Mouse (Mus musculus): ENCODE data around the gene Sdf2l1. TPM values are rescaled to one million over a fixed set of nuclear protein-coding genes. Genes with fewer than 3 reads are reported as not detected.

Sdf2l1 gene
- polyA plus RNA-seq, 1 experiment: 20.4 TPM

- Histone ChIP-seq H3K27me3 (ENCODE audit: control insufficient read depth, insufficient read depth, low read length) (no peaks in the 10 kb centered on the region), H3K4me3 (replicated peaks; ENCODE audit: insufficient read depth, low read depth, low read length) (no peak overlapping the region), H3K27ac (ENCODE audit: insufficient read depth, low read length) (no peak overlapping the region), H3K4me1 (ENCODE audit: control insufficient read depth, insufficient read depth, low read length) (no peaks in the 10 kb centered on the region)
- no peak for DNase-seq
- 83% methylated on average over 5 of the region's 5 CpGs for WGBS
- TF ChIP-seq POLR2A (IDR thresholded peaks at IDR 0.05; ENCODE audit: borderline replicate concordance, insufficient read depth, low read length) (no peak), CTCF (IDR thresholded peaks at IDR 0.05; ENCODE audit: borderline replicate concordance, insufficient read depth, low read depth, low read length) (no peak)
Measured at GRCm38 (mm10) chr16:17117309-17117799, 14.8 kb downstream of the Sdf2l1 start.

- Histone ChIP-seq H3K27ac (ENCODE audit: insufficient read depth, low read length) (no peak within 1 kb of the TSS), H3K4me3 (replicated peaks; ENCODE audit: insufficient read depth, low read depth, low read length) (peak within 1 kb of the TSS; percentile 66), H3K27me3 (ENCODE audit: control insufficient read depth, insufficient read depth, low read length) (no peaks in the 10 kb centered on the region), H3K4me1 (ENCODE audit: control insufficient read depth, insufficient read depth, low read length) (no peaks in the 10 kb centered on the region; the same call in 1 of the 2 replicates)
- no peak for TF ChIP-seq CTCF (IDR thresholded peaks at IDR 0.05; ENCODE audit: borderline replicate concordance, insufficient read depth, low read depth, low read length)
- TF ChIP-seq POLR2A (IDR thresholded peaks at IDR 0.05; ENCODE audit: borderline replicate concordance, insufficient read depth, low read length): peak; percentile 98; the same call in 1 of the 2 replicates
- peak; percentile 77 to 80 for DNase-seq
- WGBS: 7% methylated on average over 38 of the region's 38 CpGs
Measured at GRCm38 (mm10) chr16:17110771-17111743, 21.1 kb downstream of the Sdf2l1 start, which contains the start of gene Ppil2. Gene Ppil2 (minus strand): TSS chr16:17111257.

- H3K27me3 ChIP-seq (ENCODE audit: control insufficient read depth, insufficient read depth, low read length): no peaks in the 10 kb centered on the region
- WGBS: 63% methylated on average over 4 of the region's 4 CpGs
- TF ChIP-seq CTCF (IDR thresholded peaks at IDR 0.05; ENCODE audit: borderline replicate concordance, insufficient read depth, low read depth, low read length): no peak
- no peak for TF ChIP-seq POLR2A (IDR thresholded peaks at IDR 0.05; ENCODE audit: borderline replicate concordance, insufficient read depth, low read length)
- no peak for DNase-seq
- no peak overlapping the region for H3K4me3 ChIP-seq (replicated peaks; ENCODE audit: insufficient read depth, low read depth, low read length)
- no peaks in the 10 kb centered on the region; the same call in 1 of the 2 replicates for H3K4me1 ChIP-seq (ENCODE audit: control insufficient read depth, insufficient read depth, low read length)
- H3K27ac ChIP-seq (ENCODE audit: insufficient read depth, low read length): no peak overlapping the region
Measured at GRCm38 (mm10) chr16:17104600-17104999, 27.6 kb downstream of the Sdf2l1 start.

- TF ChIP-seq POLR2A (IDR thresholded peaks at IDR 0.05; ENCODE audit: borderline replicate concordance, insufficient read depth, low read length): no peak
- no peak for TF ChIP-seq CTCF (IDR thresholded peaks at IDR 0.05; ENCODE audit: borderline replicate concordance, insufficient read depth, low read depth, low read length)
- Histone ChIP-seq H3K27ac (ENCODE audit: insufficient read depth, low read length) (no peak overlapping the region), H3K27me3 (ENCODE audit: control insufficient read depth, insufficient read depth, low read length) (no peaks in the 10 kb centered on the region), H3K4me1 (ENCODE audit: control insufficient read depth, insufficient read depth, low read length) (no peaks in the 10 kb centered on the region), H3K4me3 (replicated peaks; ENCODE audit: insufficient read depth, low read depth, low read length) (no peak overlapping the region)
- DNase-seq: no peak
- WGBS: 45% methylated on average over 7 of the region's 7 CpGs
Measured at GRCm38 (mm10) chr16:17102630-17103220, 29.5 kb downstream of the Sdf2l1 start.

- DNase-seq: no peak
- TF ChIP-seq CTCF (IDR thresholded peaks at IDR 0.05; ENCODE audit: borderline replicate concordance, insufficient read depth, low read depth, low read length) (no peak), POLR2A (IDR thresholded peaks at IDR 0.05; ENCODE audit: borderline replicate concordance, insufficient read depth, low read length) (no peak)
- Histone ChIP-seq H3K4me1 (ENCODE audit: control insufficient read depth, insufficient read depth, low read length) (no peaks in the 10 kb centered on the region), H3K27me3 (ENCODE audit: control insufficient read depth, insufficient read depth, low read length) (no peaks in the 10 kb centered on the region), H3K27ac (ENCODE audit: insufficient read depth, low read length) (no peak overlapping the region), H3K4me3 (replicated peaks; ENCODE audit: insufficient read depth, low read depth, low read length) (no peak overlapping the region)
- 96% methylated on average over 3 of the region's 3 CpGs for WGBS
Measured at GRCm38 (mm10) chr16:17096938-17097337, 35.2 kb downstream of the Sdf2l1 start.

GRCm38 (mm10) chr16:17088346-17088745, 43.8 kb downstream of the Sdf2l1 start:
- 56% methylated on average over 3 of the region's 3 CpGs for WGBS
- Histone ChIP-seq H3K27me3 (ENCODE audit: control insufficient read depth, insufficient read depth, low read length) (no peaks in the 10 kb centered on the region), H3K4me1 (ENCODE audit: control insufficient read depth, insufficient read depth, low read length) (no peaks in the 10 kb centered on the region), H3K4me3 (replicated peaks; ENCODE audit: insufficient read depth, low read depth, low read length) (no peak overlapping the region), H3K27ac (ENCODE audit: insufficient read depth, low read length) (no peak overlapping the region)
- TF ChIP-seq POLR2A (IDR thresholded peaks at IDR 0.05; ENCODE audit: borderline replicate concordance, insufficient read depth, low read length) (no peak), CTCF (IDR thresholded peaks at IDR 0.05; ENCODE audit: borderline replicate concordance, insufficient read depth, low read depth, low read length) (no peak)
- DNase-seq: no peak

GRCm38 (mm10) chr16:17086669-17087193, 45.5 kb downstream of the Sdf2l1 start:
- Histone ChIP-seq H3K4me1 (ENCODE audit: control insufficient read depth, insufficient read depth, low read length) (no peaks in the 10 kb centered on the region), H3K27me3 (ENCODE audit: control insufficient read depth, insufficient read depth, low read length) (no peaks in the 10 kb centered on the region), H3K27ac (ENCODE audit: insufficient read depth, low read length) (no peak overlapping the region), H3K4me3 (replicated peaks; ENCODE audit: insufficient read depth, low read depth, low read length) (no peak overlapping the region)
- WGBS: 53% methylated on average over 13 of the region's 13 CpGs
- TF ChIP-seq CTCF (IDR thresholded peaks at IDR 0.05; ENCODE audit: borderline replicate concordance, insufficient read depth, low read depth, low read length): no peak
- DNase-seq: no peak

Measured in cerebellum, adult 2 months (tissue).